Mouse (Mus musculus) ES-E14 (cell line): ENCODE data around the gene Cd70. TPM values are rescaled to one million over a fixed set of nuclear protein-coding genes. Genes with fewer than 3 reads are reported as not detected.

Source experiments
- DNase-seq: peaks from one replicate; pipeline ENCODE4 v3.0.0-alpha.2; 2013; ENCODE audit warnings: low read depth, low spot score
- H3K27ac ChIP-seq: 2 replicates; pipeline ENCODE4 v1.5.1; 2012; ENCODE audit warnings: low read depth, mild to moderate bottlenecking, low read length, moderate library complexity, mixed read lengths; ENCODE audit not compliant: poor library complexity, insufficient read depth, severe bottlenecking
- H3K36me3 ChIP-seq: 2 replicates; pipeline ENCODE4 v1.6.1; 2012; ENCODE audit warnings: mild to moderate bottlenecking, low read length, moderate library complexity, mixed read lengths; ENCODE audit not compliant: control insufficient read depth, poor library complexity, insufficient read depth, severe bottlenecking
- H3K4me1 ChIP-seq, 2 experiments: fragments of 150-350 bp in 1 of 2; sonication (generic) in 1 of 2; 2 replicates each; pipeline ENCODE4 v1.6.1; 2012; ENCODE audit warnings: low read length in 2 of 2, mild to moderate bottlenecking in 1 of 2, mixed read lengths in 1 of 2; ENCODE audit not compliant: control insufficient read depth in 2 of 2, insufficient read depth in 2 of 2, poor library complexity in 1 of 2
- H3K4me3 ChIP-seq, 2 experiments: fragments of 150-350 bp in 1 of 2; sonication (generic) in 1 of 2; 2 replicates each; pipeline ENCODE4 v1.5.1; 2012; ENCODE audit warnings: low read length in 2 of 2, low read depth in 1 of 2, mild to moderate bottlenecking in 1 of 2, mixed read lengths in 1 of 2; ENCODE audit not compliant: insufficient read depth in 1 of 2, poor library complexity in 1 of 2, severe bottlenecking in 1 of 2
- H3K9ac ChIP-seq: 2 replicates; pipeline ENCODE4 v1.6.1; 2012; ENCODE audit warnings: low read depth, mild to moderate bottlenecking, low read length, mixed read lengths; ENCODE audit not compliant: poor library complexity, insufficient read depth, severe bottlenecking
- H3K9me3 ChIP-seq: fragments of 150-350 bp; sonication (generic); 2 replicates; pipeline ENCODE4 v1.6.1; 2012; ENCODE audit warnings: low read depth, mild to moderate bottlenecking, low read length; ENCODE audit not compliant: control insufficient read depth, insufficient read depth
- CHD2 ChIP-seq: IDR thresholded peaks from 2 replicates; pipeline ENCODE4 v1.6.1; 2014; ENCODE audit warnings: mild to moderate bottlenecking, low read depth, low read length, inconsistent platforms
- HCFC1 ChIP-seq: IDR thresholded peaks from 2 replicates; pipeline ENCODE4 v1.6.1; 2012; ENCODE audit warnings: low read length, inconsistent platforms, borderline replicate concordance; ENCODE audit not compliant: insufficient read depth
- MAFK ChIP-seq: IDR thresholded peaks from 2 replicates; pipeline ENCODE4 v1.6.1; 2014; ENCODE audit warnings: mild to moderate bottlenecking, low read depth, low read length, inconsistent platforms; ENCODE audit not compliant: insufficient read depth
- ZC3H11A ChIP-seq: IDR thresholded peaks from 2 replicates; pipeline ENCODE4 v1.6.1; 2012; ENCODE audit warnings: low read depth, mild to moderate bottlenecking, inconsistent platforms, low read length, borderline replicate concordance
- ZNF384 ChIP-seq: IDR thresholded peaks from 2 replicates; pipeline ENCODE4 v1.6.1; 2012; ENCODE audit warnings: low read depth, low read length, inconsistent platforms
- in situ Hi-C, 2 experiments: fragments of 600-800 bp; cut with MboI; formaldehyde crosslinking; loops; one replicate each; pipeline ENCODE4 v1.15.1; 2025; ENCODE audit warnings: low sequenced_read_pairs in 2 of 2, inconsistent platforms in 1 of 2; ENCODE audit not compliant: unreplicated experiment in 2 of 2
- total RNA-seq: library from RNA; depleted of rRNA; stranded (reverse); fragments of 300-350 nt; gene quantifications from 2 replicates; pipeline ENCODE4 v1.2.3, GENCODE M21; 2012

Cd70 gene
- total RNA-seq, 1 experiment: 1.2 TPM

GRCm38 (mm10) chr17:57194041-57194507 is 44.5 kb upstream of the Cd70 start, which contains the start of gene Tnfsf14:
Gene Tnfsf14 (minus strand): TSS chr17:57194177.
- no peak within 1 kb of the TSS for H3K4me3 ChIP-seq
- in situ Hi-C loops: no loop called here
- no peak for DNase-seq
- no peak within 1 kb of the TSS for H3K9ac ChIP-seq
- no peaks in the 10 kb centered on the region for H3K9me3 ChIP-seq
- no peak within 1 kb of the TSS for H3K27ac ChIP-seq
- TF ChIP-seq CHD2 (no peak), MAFK (no peak), ZNF384 (no peak), HCFC1 (no peak), ZC3H11A (no peak)
- H3K4me1 ChIP-seq: no peaks in the 10 kb centered on the region
- H3K36me3 ChIP-seq: no peaks in the 10 kb centered on the region

GRCm38 (mm10) chr17:57188510-57189192 is 39.1 kb upstream of the Cd70 start:
- in situ Hi-C loops: no loop called here
- Histone ChIP-seq H3K27ac (no peak overlapping the region), H3K9me3 (no peaks in the 10 kb centered on the region), H3K36me3 (no peaks in the 10 kb centered on the region), H3K4me1 (no peaks in the 10 kb centered on the region), H3K4me3 (no peak overlapping the region), H3K9ac (no peak overlapping the region)
- TF ChIP-seq ZC3H11A: no peak
- TF ChIP-seq CHD2: no peak
- no peak for TF ChIP-seq HCFC1
- TF ChIP-seq MAFK: no peak
- no peak for TF ChIP-seq ZNF384
- no peak for DNase-seq

- Histone ChIP-seq H3K27ac (no peak overlapping the region), H3K4me1 (no peaks in the 10 kb centered on the region), H3K36me3 (no peaks in the 10 kb centered on the region), H3K9ac (no peak overlapping the region), H3K4me3 (no peak overlapping the region), H3K9me3 (no peaks in the 10 kb centered on the region)
- in situ Hi-C loops: no loop called here
- TF ChIP-seq MAFK (no peak), CHD2 (no peak), ZNF384 (no peak)
- DNase-seq: no peak
These were observed 36.1 kb upstream of the Cd70 start for GRCm38 (mm10) chr17:57185641-57186040.

GRCm38 (mm10) chr17:57182871-57183270 is 33.3 kb upstream of the Cd70 start:
- no peaks in the 10 kb centered on the region for H3K4me1 ChIP-seq
- no peak overlapping the region for H3K27ac ChIP-seq
- H3K9me3 ChIP-seq: no peaks in the 10 kb centered on the region
- H3K9ac ChIP-seq: no peak overlapping the region
- in situ Hi-C loops: no loop called here
- no peak for DNase-seq
- TF ChIP-seq CHD2: no peak
- H3K36me3 ChIP-seq: no peaks in the 10 kb centered on the region
- no peak overlapping the region for H3K4me3 ChIP-seq

GRCm38 (mm10) chr17:57180363-57180762 is 30.8 kb upstream of the Cd70 start:
- H3K4me1 ChIP-seq: no peaks in the 10 kb centered on the region
- peak; percentile 26 for DNase-seq

More at GRCm38 (mm10) chr17:57180363-57180762, 30.8 kb upstream of the Cd70 start:
- Histone ChIP-seq H3K9me3 (no peaks in the 10 kb centered on the region), H3K4me3 (no peak overlapping the region), H3K9ac (no peak overlapping the region), H3K36me3 (no peaks in the 10 kb centered on the region), H3K27ac (no peak overlapping the region)
- TF ChIP-seq CHD2 (no peak), ZC3H11A (no peak), MAFK (no peak), HCFC1 (no peak)
- in situ Hi-C loops: no loop called here
